Mouse (Mus musculus): ENCODE measurements around the gene Cpsf3.
A peak's percentile ranks its signal among the peaks of the same experiment; 100 is the strongest.

The Cpsf3 gene

DNA sequence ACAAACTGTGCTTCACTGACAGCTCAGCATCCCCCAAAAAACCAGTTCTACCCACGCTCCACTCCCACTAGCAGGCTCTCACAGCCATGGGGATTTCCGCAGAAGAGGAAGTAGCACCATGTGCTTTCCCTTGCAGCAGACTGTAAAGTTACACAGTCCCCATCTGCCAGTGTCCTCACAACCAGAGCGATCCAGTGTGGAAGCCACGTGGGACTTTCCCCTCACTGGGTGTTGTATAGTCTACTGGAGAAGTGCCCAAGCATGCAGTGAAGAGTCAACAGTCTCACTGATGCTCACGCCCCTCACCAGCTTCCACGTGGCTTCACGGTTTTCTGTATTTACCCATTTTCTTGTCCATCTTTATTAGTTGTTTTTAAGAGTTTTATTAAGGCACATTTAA lies 50.7 kb downstream of the Cpsf3 start:
- peak; percentile 77 to 85 for DNase-seq

DNA sequence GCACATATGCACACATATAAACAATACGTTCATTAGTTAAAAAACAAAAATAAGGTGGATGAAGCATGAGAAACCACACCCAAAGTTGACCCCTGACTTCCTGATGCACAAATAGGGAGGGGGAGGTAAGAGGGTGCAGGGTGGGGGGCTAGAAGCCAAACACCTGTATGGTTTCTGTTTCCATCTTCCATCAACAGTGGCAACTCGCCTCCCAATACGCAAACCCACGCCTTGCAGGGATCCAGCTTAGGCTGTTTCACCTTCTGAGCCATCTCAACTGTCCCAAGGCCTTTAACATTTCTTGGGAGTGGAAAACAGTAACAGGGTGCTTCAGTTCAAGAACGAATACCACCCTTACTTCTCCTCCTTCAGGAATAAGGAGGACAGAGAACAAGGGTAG lies 52.0 kb downstream of the Cpsf3 start:
- no peak for DNase-seq

DNA sequence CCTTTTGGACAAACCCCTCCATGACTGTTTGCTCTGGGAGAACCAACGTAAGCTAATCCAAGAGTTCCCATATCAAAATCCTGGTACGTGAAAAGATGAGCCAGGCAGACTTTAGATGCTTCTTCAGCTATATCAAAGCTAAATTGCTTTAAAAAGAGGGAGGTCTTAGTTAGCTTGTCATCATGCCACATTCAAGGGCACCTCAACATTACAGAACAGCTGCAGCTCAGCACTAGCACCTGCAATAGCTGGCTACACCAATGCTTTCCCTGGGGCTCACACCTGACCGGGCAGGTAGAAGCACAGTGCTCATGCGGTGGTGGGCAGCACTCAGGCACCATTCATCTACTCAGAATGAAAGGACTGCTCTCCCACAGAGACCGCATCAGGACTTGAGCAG lies 55.5 kb downstream of the Cpsf3 start:
- DNase-seq = no peak

DNA sequence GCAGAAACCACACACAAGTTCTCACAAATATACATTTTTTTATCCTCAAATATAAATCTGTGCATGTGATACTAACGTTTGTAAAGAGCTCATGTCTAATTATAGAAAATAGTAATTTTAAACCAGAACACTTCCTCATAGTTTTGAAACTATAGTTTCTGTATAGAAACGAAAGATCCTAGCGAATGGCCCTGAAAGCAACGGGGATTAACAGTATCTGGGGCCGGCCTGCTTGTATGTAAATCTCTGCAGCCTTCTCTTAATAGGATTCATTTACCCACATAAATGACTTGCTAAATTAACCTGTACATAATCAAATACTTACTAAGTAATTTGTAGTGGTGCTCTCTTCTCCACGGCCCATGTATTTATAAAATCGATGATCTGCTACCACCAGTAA lies 61.8 kb downstream of the Cpsf3 start:
- no peak for DNase-seq

DNA sequence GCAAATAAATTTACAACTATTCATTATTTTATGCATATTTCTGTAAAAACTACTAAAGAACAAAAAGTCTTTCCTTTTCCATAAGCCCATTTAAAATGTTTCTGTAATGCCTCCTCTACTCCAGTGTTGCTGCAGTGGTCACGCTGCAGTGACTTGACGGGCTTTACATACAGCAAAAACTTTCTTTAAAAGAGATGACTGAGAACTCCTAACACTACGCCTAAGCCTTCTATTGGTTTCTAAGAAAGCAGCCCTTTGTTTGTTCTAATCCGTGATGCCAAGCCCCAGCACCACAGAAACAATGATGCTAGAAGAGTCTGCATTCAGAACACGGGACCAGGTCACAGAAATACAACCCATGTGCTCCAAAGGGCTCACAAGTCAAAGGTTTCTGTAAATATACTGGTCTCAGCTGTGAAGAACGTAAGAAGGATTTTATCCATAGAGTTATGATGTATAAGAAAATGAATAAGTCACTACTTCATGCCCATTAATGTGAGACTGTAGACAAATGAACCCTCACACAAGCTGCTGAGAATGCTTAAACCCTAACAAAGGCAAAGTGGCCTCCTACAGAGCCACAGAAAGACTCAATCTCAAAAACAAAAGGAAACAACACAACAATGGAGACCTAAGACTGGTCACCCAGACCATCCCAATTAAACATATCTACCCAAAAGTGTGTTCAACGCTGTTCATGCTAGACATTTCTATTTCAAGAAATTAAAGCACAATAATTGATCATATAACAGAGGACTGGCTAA lies 65.1 kb downstream of the Cpsf3 start:
- no peak for DNase-seq

DNA sequence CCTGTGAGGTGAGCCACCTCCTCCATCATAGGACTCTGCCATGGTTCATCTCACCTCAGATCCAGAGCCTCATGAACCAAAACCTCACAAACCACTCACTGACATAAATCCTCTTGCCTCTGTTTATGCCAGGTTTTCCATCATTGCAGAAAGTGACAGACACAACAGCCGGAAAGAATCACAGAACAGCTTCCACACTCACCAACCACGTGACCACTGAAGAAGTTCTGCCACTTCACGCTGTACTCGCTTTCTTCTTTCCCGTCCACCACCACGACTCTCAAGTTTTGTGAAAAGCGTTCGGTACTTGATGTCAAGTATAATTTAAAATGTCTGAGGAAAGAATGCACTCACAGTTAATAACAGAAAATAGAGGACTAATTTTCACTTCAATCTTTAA lies 68.5 kb downstream of the Cpsf3 start:
- no peak for DNase-seq

DNA sequence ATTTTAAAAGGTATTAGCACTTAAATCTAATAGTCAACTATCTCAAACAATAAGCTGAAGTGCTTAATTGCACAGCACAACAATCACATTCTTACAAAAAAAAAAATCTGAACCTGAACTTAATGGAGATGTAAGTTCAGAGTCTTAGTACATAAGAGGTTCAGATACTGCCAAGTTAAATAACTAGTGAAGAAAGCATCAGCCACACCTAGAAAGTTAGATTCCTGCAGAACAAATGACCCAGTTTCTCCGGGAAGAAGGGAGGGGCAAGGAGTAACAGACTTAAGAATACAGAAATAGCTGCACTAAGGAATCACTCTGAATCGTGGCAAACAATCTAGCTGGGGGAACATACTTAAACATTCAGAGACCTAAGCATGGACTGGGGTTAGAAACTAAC lies 77.5 kb downstream of the Cpsf3 start:
- no peak for DNase-seq

DNA sequence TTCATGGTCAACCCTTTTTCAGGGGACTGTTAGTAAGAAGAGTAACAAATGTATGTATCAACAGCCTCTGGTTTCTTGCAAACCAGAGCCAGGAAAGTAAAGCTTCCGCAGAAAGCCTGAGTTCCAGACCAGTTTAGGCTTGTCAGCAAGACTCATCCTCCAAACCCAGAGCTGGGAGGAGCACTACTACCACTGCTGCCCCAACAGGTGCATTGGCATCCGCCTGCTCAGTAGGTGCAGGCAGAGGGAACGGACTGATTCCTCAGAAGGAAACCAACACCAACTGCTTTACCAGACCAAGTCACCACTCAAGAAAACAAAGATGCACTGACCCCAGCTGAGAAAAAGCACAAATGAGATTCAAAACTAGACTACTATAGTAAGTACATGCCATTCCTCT lies 78.0 kb downstream of the Cpsf3 start:
- DNase-seq = no peak
